ENCODE assay signal across 11 mouse cellular contexts in the genomic region with DNA sequence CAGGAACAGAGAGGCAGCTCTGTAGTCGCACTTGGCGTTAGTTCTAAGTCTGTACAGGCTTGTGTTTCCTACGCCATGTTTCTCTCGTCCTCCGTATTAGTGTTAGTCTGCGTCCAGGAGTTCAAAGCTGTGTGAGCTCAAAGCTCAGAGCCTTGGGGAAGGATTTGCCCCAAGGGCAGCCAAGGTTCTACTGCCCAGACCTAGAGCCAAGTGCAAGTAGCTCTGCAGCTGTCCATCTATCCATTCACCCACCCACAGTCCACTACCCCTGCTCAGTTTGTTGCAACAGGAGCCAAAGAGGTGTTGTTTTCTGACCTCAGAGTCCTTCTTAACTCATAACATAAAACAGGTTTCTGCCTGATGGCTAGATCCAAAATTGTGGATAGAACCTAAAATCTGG.
DNase-seq lines count a peak whose midpoint lies in the region; ATAC-seq and TF ChIP-seq lines count a peak whose summit lies in the region.
"Had no signal": no experiment of that assay in that cellular context is flagged by ENCODE, and none has a peak within 500 bp of the region (broad histone marks: within the 10 kb centered on the region; RNA-seq: fewer than 3 reads in every experiment).

No protein-coding gene starts in this region.

- ATAC-seq in forebrain, embryonic 16.5 days: no peak
- no peak for ATAC-seq in limb, embryonic 13.5 days (ENCODE audit: low FRiP score, low read depth)
- ATAC-seq in stomach, embryonic 16.5 days (ENCODE audit: insufficient read depth, low FRiP score): no peak; the same call in 1 of the 2 replicates

- no peak overlapping the region for H3K4me3 ChIP-seq in layer of hippocampus, adult 2 months
- no peak overlapping the region for H3K4me3 ChIP-seq in forebrain, embryonic 16.5 days (replicated peaks; ENCODE audit: low read length)
- no peak overlapping the region for H3K4me3 ChIP-seq in limb, embryonic 13.5 days
- no peak overlapping the region for H3K4me3 ChIP-seq in stomach, embryonic 16.5 days (replicated peaks; ENCODE audit: low read length)
- H3K4me3 ChIP-seq: heart, embryonic 13.5 days had no signal

- 80% methylated on average over 6 of the region's 6 CpGs for WGBS in forebrain, embryonic 16.5 days
- 76% methylated on average over 6 of the region's 6 CpGs for WGBS in limb, embryonic 13.5 days
- WGBS in stomach, embryonic 16.5 days: 84% methylated on average over 6 of the region's 6 CpGs

- no peak for TF ChIP-seq CTCF in layer of hippocampus, adult 2 months (conservative IDR thresholded peaks at IDR 0.05)

- H3K27ac ChIP-seq in layer of hippocampus, adult 2 months: peak overlapping the region; percentile 85
- H3K27ac ChIP-seq in forebrain, embryonic 16.5 days (ENCODE audit: low read length): peak overlapping the region; percentile 95
- peak overlapping the region; percentile 96 for H3K27ac ChIP-seq in limb, embryonic 13.5 days
- peak overlapping the region; percentile 94 for H3K27ac ChIP-seq in stomach, embryonic 16.5 days (ENCODE audit: low read length)

- DNase-seq in layer of hippocampus, adult 2 months (ENCODE audit: low spot score in 2 of 2): no peak
- no peak for DNase-seq in layer of hippocampus, postnatal 14 days (ENCODE audit: low spot score in 2 of 2)
- DNase-seq in right cerebral cortex, postnatal 36 days (ENCODE audit: low spot score in 2 of 2): no peak
- no peak for DNase-seq in urinary bladder, postnatal 10 days (ENCODE audit: low spot score)
- DNase-seq: cerebellum, adult 9-10 months; kidney, adult 8-10 months; lung, adult 2 months had no signal

- H3K4me1 ChIP-seq in forebrain, embryonic 16.5 days (replicated peaks; ENCODE audit: control insufficient read depth, insufficient read depth, low read length): peaks cover 35% of the 10 kb centered on the region
- peaks cover 53% of the 10 kb centered on the region for H3K4me1 ChIP-seq in limb, embryonic 13.5 days
- peaks cover 22% of the 10 kb centered on the region for H3K4me1 ChIP-seq in stomach, embryonic 16.5 days (ENCODE audit: control insufficient read depth, insufficient read depth, low read length)

- H3K27me3 ChIP-seq in forebrain, embryonic 16.5 days (replicated peaks; ENCODE audit: control insufficient read depth, insufficient read depth, low read length): no peaks in the 10 kb centered on the region
- H3K27me3 ChIP-seq in limb, embryonic 13.5 days: no peaks in the 10 kb centered on the region
- H3K27me3 ChIP-seq in stomach, embryonic 16.5 days (ENCODE audit: control insufficient read depth, insufficient read depth, low read length): no peaks in the 10 kb centered on the region
- H3K27me3 ChIP-seq: heart, embryonic 13.5 days had no signal

- no peak overlapping the region for H3K4me2 ChIP-seq in forebrain, embryonic 16.5 days (ENCODE audit: low read length)
- no peak overlapping the region; the same call in 1 of the 2 replicates for H3K4me2 ChIP-seq in limb, embryonic 13.5 days (replicated peaks)
- H3K4me2 ChIP-seq in stomach, embryonic 16.5 days (ENCODE audit: low read depth, low read length): no peak overlapping the region
- H3K4me2 ChIP-seq: heart, embryonic 13.5 days had no signal

- H3K9me3 ChIP-seq in forebrain, embryonic 16.5 days (ENCODE audit: control insufficient read depth, low read length): no peaks in the 10 kb centered on the region
- H3K9me3 ChIP-seq in limb, embryonic 13.5 days: no peaks in the 10 kb centered on the region
- H3K9me3 ChIP-seq in stomach, embryonic 16.5 days (replicated peaks; ENCODE audit: control insufficient read depth, low read length): no peaks in the 10 kb centered on the region
- H3K9me3 ChIP-seq: heart, embryonic 13.5 days had no signal

- no peak overlapping the region for H3K9ac ChIP-seq in forebrain, embryonic 16.5 days (replicated peaks; ENCODE audit: low read depth, low read length)
- no peak overlapping the region for H3K9ac ChIP-seq in limb, embryonic 13.5 days
- H3K9ac ChIP-seq in stomach, embryonic 16.5 days (ENCODE audit: low read length): no peak overlapping the region
- H3K9ac ChIP-seq: heart, embryonic 13.5 days had no signal

- peaks cover 21% of the 10 kb centered on the region for H3K36me3 ChIP-seq in forebrain, embryonic 16.5 days (ENCODE audit: control insufficient read depth, insufficient read depth)
- H3K36me3 ChIP-seq in limb, embryonic 13.5 days: peaks cover 71% of the 10 kb centered on the region
- H3K36me3 ChIP-seq in stomach, embryonic 16.5 days (ENCODE audit: control insufficient read depth, insufficient read depth, low read length): peaks cover 24% of the 10 kb centered on the region
